Mouse (Mus musculus): ENCODE data around the gene Adgrg3.

Gene Adgrg3

GRCm38 (mm10) chr8:95081650-95082049 is 64.2 kb downstream of the Adgrg3 start:
- no peak for DNase-seq (ENCODE audit: low spot score)

GRCm38 (mm10) chr8:95084261-95084660 is 66.8 kb downstream of the Adgrg3 start:
- no peak for DNase-seq (ENCODE audit: low spot score)

GRCm38 (mm10) chr8:95084744-95085431 is 67.4 kb downstream of the Adgrg3 start:
- DNase-seq (ENCODE audit: low spot score) = no peak

- DNase-seq (ENCODE audit: low spot score) = no peak
These were observed 68.1 kb downstream of the Adgrg3 start for GRCm38 (mm10) chr8:95085432-95086141.

- no peak for DNase-seq (ENCODE audit: low spot score)
These were observed 76.1 kb downstream of the Adgrg3 start for GRCm38 (mm10) chr8:95093574-95093973.
